Mouse (Mus musculus) C2C12 (cell line): ENCODE measurements around the gene Rpl35a.

Source experiments
- CTCF ChIP-seq: IDR thresholded peaks from one replicate; pipeline ENCODE4 v1.5.1; 2011; ENCODE audit not compliant: control insufficient read depth, insufficient read depth, insufficient read length
- MAX ChIP-seq: IDR thresholded peaks from one replicate; pipeline ENCODE4 v1.6.1; 2011; ENCODE audit warnings: mild to moderate bottlenecking, control low read depth
- USF1 ChIP-seq: IDR thresholded peaks from one replicate; pipeline ENCODE4 v1.6.1; 2011; ENCODE audit warnings: low read depth, mild to moderate bottlenecking, control low read depth, moderate library complexity

GRCm38 (mm10) chr16:33062024-33062681 lies 5.9 kb downstream of the Rpl35a start, which contains the start of gene Lmln:
- peak; percentile 82 for TF ChIP-seq USF1
- TF ChIP-seq CTCF = no peak
- TF ChIP-seq MAX = peak; percentile 60
